Mouse (Mus musculus): ENCODE measurements around the gene Vmn2r83. TPM values are rescaled to one million over a fixed set of nuclear protein-coding genes. Genes with fewer than 3 reads are reported as not detected.

Gene Vmn2r83
- polyA plus RNA-seq, 1 experiment from 2014 or later: not detected

GRCm38 (mm10) chr10:79541522-79541921, 73.0 kb downstream of the Vmn2r83 start:
- Histone ChIP-seq H3K27ac (ENCODE audit: low read length) (no peak overlapping the region), H3K4me2 (ENCODE audit: low read depth, low read length) (no peak overlapping the region), H3K27me3 (ENCODE audit: control insufficient read depth, insufficient read depth, low read length) (no peaks in the 10 kb centered on the region), H3K36me3 (ENCODE audit: control insufficient read depth, insufficient read depth) (peaks cover 61% of the 10 kb centered on the region), H3K4me1 (ENCODE audit: control insufficient read depth, insufficient read depth, low read length) (no peaks in the 10 kb centered on the region), H3K9ac (ENCODE audit: low read length) (no peak overlapping the region), H3K9me3 (replicated peaks; ENCODE audit: control insufficient read depth, low read length) (no peaks in the 10 kb centered on the region), H3K4me3 (ENCODE audit: low read length) (no peak overlapping the region)
- no peak for ATAC-seq (replicated peaks; ENCODE audit: extremely low read depth, insufficient read depth, low FRiP score)
- WGBS: 88% methylated on average over 15 of the region's 15 CpGs

- Histone ChIP-seq H3K9me3 (replicated peaks; ENCODE audit: control insufficient read depth, low read length) (no peaks in the 10 kb centered on the region), H3K4me3 (ENCODE audit: low read length) (no peak overlapping the region), H3K4me2 (ENCODE audit: low read depth, low read length) (no peak overlapping the region), H3K36me3 (ENCODE audit: control insufficient read depth, insufficient read depth) (peaks cover 63% of the 10 kb centered on the region), H3K9ac (ENCODE audit: low read length) (no peak overlapping the region), H3K27ac (ENCODE audit: low read length) (no peak overlapping the region), H3K4me1 (ENCODE audit: control insufficient read depth, insufficient read depth, low read length) (no peaks in the 10 kb centered on the region; the same call in 1 of the 2 replicates), H3K27me3 (ENCODE audit: control insufficient read depth, insufficient read depth, low read length) (no peaks in the 10 kb centered on the region)
- no peak for ATAC-seq (replicated peaks; ENCODE audit: extremely low read depth, insufficient read depth, low FRiP score)
- WGBS: 90% methylated on average over 11 of the region's 11 CpGs
Observed at GRCm38 (mm10) chr10:79542171-79542570, 73.6 kb downstream of the Vmn2r83 start.

Small RNA genes within 50 kb of the gene (microRNA-seq; reads per million reads assigned to microRNA genes)
- gene Mir6909: not detected

Other genes starting within 250 kb of the Vmn2r83 start
- gene Vmn2r81, start 221.0 kb upstream of the Vmn2r83 start, polyA plus RNA-seq (2015; fragmentation: Nextera tagmentation; extraction: Ambion mirVana): not detected in 2 replicates
- not detected in 2 replicates for gene Vmn2r82, start 112.2 kb upstream of the Vmn2r83 start, polyA plus RNA-seq (2015; fragmentation: Nextera tagmentation; extraction: Ambion mirVana)
- 6.7 and 9.8 TPM in 2 replicates for gene Plpp2, start 65.1 kb downstream of the Vmn2r83 start, polyA plus RNA-seq (2015; fragmentation: Nextera tagmentation; extraction: Ambion mirVana)
- 26.5 and 28.1 TPM in 2 replicates for gene Mier2, start 86.5 kb downstream of the Vmn2r83 start, polyA plus RNA-seq (2015; fragmentation: Nextera tagmentation; extraction: Ambion mirVana)
- gene Theg, start 118.6 kb downstream of the Vmn2r83 start, polyA plus RNA-seq (2015; fragmentation: Nextera tagmentation; extraction: Ambion mirVana): not detected in 2 replicates
- gene C2cd4c, start 145.3 kb downstream of the Vmn2r83 start, polyA plus RNA-seq (2015; fragmentation: Nextera tagmentation; extraction: Ambion mirVana): 0.05 TPM in 1 of 2 replicates, not detected in the other
- gene Shc2, start 169.2 kb downstream of the Vmn2r83 start, polyA plus RNA-seq (2015; fragmentation: Nextera tagmentation; extraction: Ambion mirVana): 2.0 and 2.6 TPM in 2 replicates
- gene Odf3l2, start 177.0 kb downstream of the Vmn2r83 start, polyA plus RNA-seq (2015; fragmentation: Nextera tagmentation; extraction: Ambion mirVana): not detected in 2 replicates
- 1.4 and 1.8 TPM in 2 replicates for gene Madcam1, start 195.8 kb downstream of the Vmn2r83 start, polyA plus RNA-seq (2015; fragmentation: Nextera tagmentation; extraction: Ambion mirVana)
- gene Tpgs1, start 200.6 kb downstream of the Vmn2r83 start, polyA plus RNA-seq (2015; fragmentation: Nextera tagmentation; extraction: Ambion mirVana): 45.5 and 47.0 TPM in 2 replicates
- gene Cdc34, start 213.5 kb downstream of the Vmn2r83 start, polyA plus RNA-seq (2015; fragmentation: Nextera tagmentation; extraction: Ambion mirVana): 98.0 and 101 TPM in 2 replicates
- 1.1 and 1.3 TPM in 2 replicates for gene Gzmm, start 220.3 kb downstream of the Vmn2r83 start, polyA plus RNA-seq (2015; fragmentation: Nextera tagmentation; extraction: Ambion mirVana)
- gene Bsg, start 235.8 kb downstream of the Vmn2r83 start, polyA plus RNA-seq (2015; fragmentation: Nextera tagmentation; extraction: Ambion mirVana): 1,046 and 1,072 TPM in 2 replicates
- gene Hcn2, start 247.9 kb downstream of the Vmn2r83 start, polyA plus RNA-seq (2015; fragmentation: Nextera tagmentation; extraction: Ambion mirVana): not detected in 2 replicates